Comparison of ENCODE assay signal across 8 mouse cellular contexts in the genomic region with DNA sequence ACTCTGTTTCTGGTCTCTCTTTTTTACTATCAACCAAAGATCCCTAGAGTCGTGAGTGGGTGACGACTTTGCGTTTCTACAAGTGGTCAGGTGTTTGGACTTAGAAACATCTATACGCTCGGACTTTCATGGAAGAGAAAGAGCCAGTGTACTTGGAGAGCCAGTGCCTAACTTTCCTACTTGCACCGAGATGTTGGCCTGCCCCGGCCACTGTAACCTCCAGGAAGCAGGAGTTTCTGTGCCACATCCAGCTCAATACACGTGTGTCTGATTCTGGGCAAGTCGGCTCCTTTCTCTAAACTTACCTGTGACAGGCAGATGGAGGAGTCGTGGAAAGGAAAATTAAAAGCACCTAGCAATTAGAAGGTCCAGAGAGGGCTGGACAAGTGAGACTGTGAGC. TPM values are rescaled to one million over a fixed set of nuclear protein-coding genes. Genes with fewer than 3 reads are reported as not detected.
DNase-seq lines count a peak whose midpoint lies in the region; ATAC-seq and TF ChIP-seq lines count a peak whose summit lies in the region.

A gene (plus strand): TSS at position 301 of the 400 bp plus-strand sequence.

- no peak for TF ChIP-seq POLR2A in spleen, adult 2 months (IDR thresholded peaks at IDR 0.05; ENCODE audit: low read depth, low read length)

- no peak for DNase-seq in spleen, adult 2 months (ENCODE audit: low read depth in 1 of 2, low spot score in 2 of 2)
- no peak for DNase-seq in spleen, postnatal 10 days (ENCODE audit: low spot score in 2 of 2)
- no peak for DNase-seq in gastrocnemius, postnatal 10 days
- no peak for DNase-seq in limb, embryonic 10.5 days (ENCODE audit: low spot score)
- DNase-seq in layer of hippocampus, postnatal 36 days: no peak
- DNase-seq in kidney, postnatal 10 days: no peak
- DNase-seq in frontal cortex, postnatal 14 days (ENCODE audit: low spot score in 2 of 2): no peak

- H3K27me3 ChIP-seq in spleen, adult 2 months (ENCODE audit: control insufficient read depth, insufficient read depth, low read length): peaks cover 16% of the 10 kb centered on the region
- peaks cover 100% of the 10 kb centered on the region for H3K27me3 ChIP-seq in limb, embryonic 10.5 days (ENCODE audit: low read depth, poor library complexity, severe bottlenecking)
- peaks cover 85% of the 10 kb centered on the region for H3K27me3 ChIP-seq in stomach, embryonic 15.5 days (replicated peaks)

- no peak for ATAC-seq in stomach, embryonic 15.5 days (ENCODE audit: insufficient read depth, low FRiP score, low read depth)

- peak within 1 kb of the TSS; percentile 41; the same call in 1 of the 2 replicates for H3K4me3 ChIP-seq in spleen, adult 2 months (ENCODE audit: extremely low read depth, insufficient read depth, insufficient read length)
- peak within 1 kb of the TSS; percentile 53 for H3K4me3 ChIP-seq in limb, embryonic 10.5 days
- peak within 1 kb of the TSS; percentile 42 for H3K4me3 ChIP-seq in stomach, embryonic 15.5 days (replicated peaks)

- H3K4me2 ChIP-seq in stomach, embryonic 15.5 days: peak within 1 kb of the TSS; percentile 81

- H3K4me1 ChIP-seq in spleen, adult 2 months (ENCODE audit: control insufficient read depth, insufficient read depth, insufficient read length): peaks cover 14% of the 10 kb centered on the region
- peaks cover 23% of the 10 kb centered on the region for H3K4me1 ChIP-seq in limb, embryonic 10.5 days
- peaks cover 27% of the 10 kb centered on the region for H3K4me1 ChIP-seq in stomach, embryonic 15.5 days

- 13% methylated on average over 10 of the region's 10 CpGs for WGBS in spleen, adult 2 months
- WGBS in limb, embryonic 10.5 days: 10% methylated on average over 10 of the region's 10 CpGs
- WGBS in stomach, embryonic 15.5 days: 4% methylated on average over 10 of the region's 10 CpGs

- H3K27ac ChIP-seq in spleen, adult 2 months (ENCODE audit: insufficient read depth, low read length): no peak within 1 kb of the TSS
- peak within 1 kb of the TSS; percentile 10; the same call in 1 of the 2 replicates for H3K27ac ChIP-seq in limb, embryonic 10.5 days
- H3K27ac ChIP-seq in stomach, embryonic 15.5 days: no peak within 1 kb of the TSS

- no peak within 1 kb of the TSS for H3K9ac ChIP-seq in stomach, embryonic 15.5 days

- H3K9me3 ChIP-seq in limb, embryonic 10.5 days (replicated peaks): no peaks in the 10 kb centered on the region
- H3K9me3 ChIP-seq in stomach, embryonic 15.5 days: no peaks in the 10 kb centered on the region

- H3K36me3 ChIP-seq in spleen, adult 2 months (ENCODE audit: control insufficient read depth, insufficient read depth, low read length): no peaks in the 10 kb centered on the region
- H3K36me3 ChIP-seq in limb, embryonic 10.5 days: peaks cover 8% of the 10 kb centered on the region; the same call in 1 of the 2 replicates
- no peaks in the 10 kb centered on the region for H3K36me3 ChIP-seq in stomach, embryonic 15.5 days

- TF ChIP-seq CTCF in spleen, adult 2 months (IDR thresholded peaks at IDR 0.05; ENCODE audit: extremely low read depth, insufficient read depth, insufficient read length, insufficient replicate concordance): no peak

RNA-seq across cellular contexts. Expression of the gene that starts here (rescaled TPM):
- polyA plus RNA-seq in spleen, adult 2 months (2012; rRNA removed): 0.53 and 0.70 TPM in 2 replicates
- 10 to 100 TPM; 22.3 to 22.8 TPM for total RNA-seq in gastrocnemius, postnatal 10 days (2021)
- 0.40 and 0.45 TPM in 2 replicates for polyA plus RNA-seq in limb, embryonic 10.5 days (2016; fragmentation: Nextera tagmentation; extraction: Ambion mirVana)
- 1.4 and 1.7 TPM in 2 replicates for polyA plus RNA-seq in stomach, embryonic 15.5 days (2015; fragmentation: Nextera tagmentation; extraction: Ambion mirVana)
- 1 to 10 TPM; 6.9 to 9.1 TPM for total RNA-seq in layer of hippocampus, postnatal 36 days (2021)
